Mouse (Mus musculus): ENCODE data around the gene Gria2. TPM values are rescaled to one million over a fixed set of nuclear protein-coding genes. Genes with fewer than 3 reads are reported as not detected.

Gria2 gene
- total RNA-seq, 1 experiment from 2014 or later: 1.9 TPM

- ATAC-seq (replicated peaks in 1 of 2; ENCODE audit: insufficient read depth in 1 of 2, low FRiP score in 2 of 2, low TSS enrichment in 1 of 2, low read depth in 1 of 2, poor library complexity in 2 of 2, severe bottlenecking in 2 of 2): no peak
These were observed 139.3 kb downstream of the Gria2 start for GRCm38 (mm10) chr3:80663293-80663692.

- ATAC-seq (replicated peaks in 1 of 2; ENCODE audit: insufficient read depth in 1 of 2, low FRiP score in 2 of 2, low TSS enrichment in 1 of 2, low read depth in 1 of 2, poor library complexity in 2 of 2, severe bottlenecking in 2 of 2): no peak
These were observed 140.8 kb downstream of the Gria2 start for GRCm38 (mm10) chr3:80661838-80662237.

GRCm38 (mm10) chr3:80652213-80652612 lies 150.4 kb downstream of the Gria2 start:
- ATAC-seq (replicated peaks in 1 of 2; ENCODE audit: insufficient read depth in 1 of 2, low FRiP score in 2 of 2, low TSS enrichment in 1 of 2, low read depth in 1 of 2, poor library complexity in 2 of 2, severe bottlenecking in 2 of 2): no peak

Other genes starting within 250 kb of the Gria2 start
- not detected in 2 replicates for gene Glrb, start 110.8 kb upstream of the Gria2 start, total RNA-seq (2017)
- 0.31 TPM in 1 of 2 replicates, not detected in the other for gene Pdgfc, start 233.6 kb upstream of the Gria2 start, total RNA-seq (2017)

All from hematopoietic stem cell, adult 5-6 weeks (primary cell).